Mouse (Mus musculus) hindbrain, embryonic 10.5 days (tissue): ENCODE results near the gene Bbs12. TPM values are rescaled to one million over a fixed set of nuclear protein-coding genes. Genes with fewer than 3 reads are reported as not detected.

Experiments
- DNase-seq: peaks from one replicate; pipeline ENCODE4 v3.0.0-alpha.2; 2017; ENCODE audit warnings: low spot score
- H3K27ac ChIP-seq: fragments of 300-500 bp; sonication (generic); 2 replicates; pipeline ENCODE4 v1.5.1; 2016; ENCODE audit warnings: mild to moderate bottlenecking, moderate library complexity
- H3K27me3 ChIP-seq: fragments of 300-500 bp; sonication (generic); 2 replicates; pipeline ENCODE4 v1.6.1; 2016; ENCODE audit warnings: mild to moderate bottlenecking; ENCODE audit not compliant: poor library complexity, insufficient read depth, severe bottlenecking
- H3K36me3 ChIP-seq: fragments of 300-500 bp; sonication (generic); 2 replicates; pipeline ENCODE4 v1.6.1; 2016; ENCODE audit warnings: mild to moderate bottlenecking, moderate library complexity
- H3K4me1 ChIP-seq: fragments of 300-500 bp; sonication (generic); replicated peaks from 2 replicates; pipeline ENCODE4 v1.6.1; 2016; ENCODE audit warnings: mild to moderate bottlenecking
- H3K4me3 ChIP-seq: fragments of 300-500 bp; sonication (generic); 2 replicates; pipeline ENCODE4 v1.5.1; 2016; ENCODE audit warnings: mild to moderate bottlenecking, moderate library complexity
- H3K9me3 ChIP-seq: fragments of 300-500 bp; sonication (generic); 2 replicates; pipeline ENCODE4 v1.6.1; 2016; ENCODE audit warnings: mild to moderate bottlenecking, moderate library complexity
- WGBS: fragments of 180-500 bp; shearing (Covaris S2); methylation state at CpG from one replicate; pipeline ENCODE4 v1.1.7; 2016; 5-methylcytosine and 5-hydroxymethylcytosine counted together
- polyA plus RNA-seq: library from polyadenylated mRNA; unstranded; fragments of >200 nt; fragmentation: Nextera tagmentation; extraction: Ambion mirVana; gene quantifications from 2 replicates; pipeline ENCODE4 v1.2.1, GENCODE M21; 2016

Bbs12 gene
- polyA plus RNA-seq, 1 experiment from 2014 or later, result 5.6 TPM

- H3K4me3 ChIP-seq, result no peak overlapping the region
- H3K4me1 ChIP-seq, result no peaks in the 10 kb centered on the region
- H3K9me3 ChIP-seq, result no peaks in the 10 kb centered on the region
- no peak for DNase-seq
- H3K27ac ChIP-seq, result no peak overlapping the region
- 94% methylated on average over 4 of the region's 4 CpGs for WGBS
- H3K27me3 ChIP-seq, result no peaks in the 10 kb centered on the region
- no peaks in the 10 kb centered on the region for H3K36me3 ChIP-seq
Measured at GRCm38 (mm10) chr3:37334053-37334452, 21.7 kb downstream of the Bbs12 start.

GRCm38 (mm10) chr3:37341110-37341509, 28.8 kb downstream of the Bbs12 start:
- Histone ChIP-seq H3K4me3 (no peak overlapping the region), H3K36me3 (no peaks in the 10 kb centered on the region), H3K9me3 (no peaks in the 10 kb centered on the region), H3K27ac (no peak overlapping the region), H3K27me3 (peaks cover 9% of the 10 kb centered on the region; the same call in 1 of the 2 replicates), H3K4me1 (no peaks in the 10 kb centered on the region)
- DNase-seq, result no peak
- 60% methylated on average over 5 of the region's 5 CpGs for WGBS

GRCm38 (mm10) chr3:37342811-37343210, 30.5 kb downstream of the Bbs12 start:
- H3K4me1 ChIP-seq, result peaks cover 2% of the 10 kb centered on the region
- no peak overlapping the region for H3K27ac ChIP-seq
- WGBS, result 68% methylated on average over 5 of the region's 5 CpGs
- no peak for DNase-seq
- no peaks in the 10 kb centered on the region for H3K36me3 ChIP-seq
- H3K27me3 ChIP-seq, result peaks cover 23% of the 10 kb centered on the region
- H3K9me3 ChIP-seq, result no peaks in the 10 kb centered on the region
- no peak overlapping the region for H3K4me3 ChIP-seq

GRCm38 (mm10) chr3:37347671-37348070, 35.3 kb downstream of the Bbs12 start:
- peak overlapping the region; percentile 86 for H3K4me3 ChIP-seq
- WGBS, result 31% methylated on average over 9 of the region's 9 CpGs
- DNase-seq, result no peak
- H3K27me3 ChIP-seq, result peaks cover 57% of the 10 kb centered on the region
- peaks cover 18% of the 10 kb centered on the region for H3K4me1 ChIP-seq
- no peaks in the 10 kb centered on the region for H3K36me3 ChIP-seq
- no peaks in the 10 kb centered on the region for H3K9me3 ChIP-seq
- no peak overlapping the region for H3K27ac ChIP-seq

- Histone ChIP-seq H3K4me3 (peak within 1 kb of the TSS; percentile 86), H3K36me3 (no peaks in the 10 kb centered on the region), H3K9me3 (no peaks in the 10 kb centered on the region; the same call in 1 of the 2 replicates), H3K27ac (peak within 1 kb of the TSS; percentile 86), H3K27me3 (peaks cover 57% of the 10 kb centered on the region), H3K4me1 (peaks cover 18% of the 10 kb centered on the region)
- WGBS, result 1% methylated on average over 75 of the region's 75 CpGs
- peak; percentile 52 for DNase-seq
Measured at GRCm38 (mm10) chr3:37348221-37349165, 36.1 kb downstream of the Bbs12 start, which contains the start of gene Fgf2. Gene Fgf2 (plus strand): TSS chr3:37348346.

GRCm38 (mm10) chr3:37349166-37349548, 36.8 kb downstream of the Bbs12 start:
- peaks cover 56% of the 10 kb centered on the region for H3K27me3 ChIP-seq
- DNase-seq, result no peak
- no peaks in the 10 kb centered on the region; the same call in 1 of the 2 replicates for H3K9me3 ChIP-seq
- peaks cover 18% of the 10 kb centered on the region for H3K4me1 ChIP-seq
- peak overlapping the region; percentile 86 for H3K4me3 ChIP-seq
- peak overlapping the region; percentile 86 for H3K27ac ChIP-seq
- H3K36me3 ChIP-seq, result no peaks in the 10 kb centered on the region
- WGBS, result 9% methylated on average over 8 of the region's 8 CpGs

GRCm38 (mm10) chr3:37350386-37350785, 38.0 kb downstream of the Bbs12 start:
- H3K27me3 ChIP-seq, result peaks cover 53% of the 10 kb centered on the region
- no peak for DNase-seq
- WGBS, result 63% methylated on average over 7 of the region's 7 CpGs
- peaks cover 18% of the 10 kb centered on the region for H3K4me1 ChIP-seq
- H3K27ac ChIP-seq, result no peak overlapping the region
- no peak overlapping the region for H3K4me3 ChIP-seq
- no peaks in the 10 kb centered on the region for H3K36me3 ChIP-seq
- no peaks in the 10 kb centered on the region; the same call in 1 of the 2 replicates for H3K9me3 ChIP-seq

- H3K27me3 ChIP-seq, result peaks cover 22% of the 10 kb centered on the region
- H3K4me3 ChIP-seq, result no peak overlapping the region
- no peak for DNase-seq
- H3K27ac ChIP-seq, result no peak overlapping the region
- H3K9me3 ChIP-seq, result no peaks in the 10 kb centered on the region; the same call in 1 of the 2 replicates
- no peaks in the 10 kb centered on the region for H3K36me3 ChIP-seq
- WGBS, result 79% methylated on average over 10 of the region's 10 CpGs
- peaks cover 3% of the 10 kb centered on the region for H3K4me1 ChIP-seq
Measured at GRCm38 (mm10) chr3:37353951-37354481, 41.7 kb downstream of the Bbs12 start.

GRCm38 (mm10) chr3:37354737-37355136, 42.4 kb downstream of the Bbs12 start:
- WGBS, result 98% methylated on average over 1 of the region's 1 CpGs
- Histone ChIP-seq H3K27me3 (peaks cover 15% of the 10 kb centered on the region), H3K9me3 (no peaks in the 10 kb centered on the region; the same call in 1 of the 2 replicates), H3K4me3 (no peak overlapping the region), H3K27ac (no peak overlapping the region), H3K36me3 (no peaks in the 10 kb centered on the region), H3K4me1 (no peaks in the 10 kb centered on the region)
- DNase-seq, result no peak

GRCm38 (mm10) chr3:37360729-37361128, 48.4 kb downstream of the Bbs12 start:
- no peaks in the 10 kb centered on the region for H3K36me3 ChIP-seq
- 88% methylated on average over 9 of the region's 9 CpGs for WGBS
- H3K27ac ChIP-seq, result no peak overlapping the region

GRCm38 (mm10) chr3:37365144-37365543, 52.8 kb downstream of the Bbs12 start:
- 87% methylated on average over 4 of the region's 4 CpGs for WGBS

More at GRCm38 (mm10) chr3:37360729-37361128, 48.4 kb downstream of the Bbs12 start:
- Histone ChIP-seq H3K4me1 (no peaks in the 10 kb centered on the region), H3K4me3 (no peak overlapping the region), H3K27me3 (no peaks in the 10 kb centered on the region), H3K9me3 (no peaks in the 10 kb centered on the region)
- DNase-seq, result no peak

GRCm38 (mm10) chr3:37365976-37366375, 53.6 kb downstream of the Bbs12 start:
- Histone ChIP-seq H3K4me1 (no peaks in the 10 kb centered on the region), H3K36me3 (no peaks in the 10 kb centered on the region), H3K9me3 (no peaks in the 10 kb centered on the region), H3K27me3 (no peaks in the 10 kb centered on the region), H3K27ac (no peak overlapping the region), H3K4me3 (no peak overlapping the region)
- no peak for DNase-seq
- WGBS, result 54% methylated on average over 3 of the region's 3 CpGs

More at GRCm38 (mm10) chr3:37365144-37365543, 52.8 kb downstream of the Bbs12 start:
- no peaks in the 10 kb centered on the region for H3K36me3 ChIP-seq
- H3K4me1 ChIP-seq, result no peaks in the 10 kb centered on the region
- H3K4me3 ChIP-seq, result no peak overlapping the region
- H3K9me3 ChIP-seq, result no peaks in the 10 kb centered on the region
- no peaks in the 10 kb centered on the region for H3K27me3 ChIP-seq
- no peak overlapping the region for H3K27ac ChIP-seq
- no peak for DNase-seq
